Mouse (Mus musculus): ENCODE data around the gene Atp6v0a1.
"Not testable (repeated sequence)": the region's sequence is repeated elsewhere in the genome, so short reads cannot be mapped to it uniquely, and the experiment has no call there.

Atp6v0a1 gene

GRCm38 (mm10) chr11:100982087-100982486, 27.2 kb upstream of the Atp6v0a1 start:
- no peak for DNase-seq

- DNase-seq, result peak; percentile 77
Measured at GRCm38 (mm10) chr11:100983125-100983777, 26.0 kb upstream of the Atp6v0a1 start.

GRCm38 (mm10) chr11:100983778-100984131, 25.5 kb upstream of the Atp6v0a1 start:
- no peak for DNase-seq

- no peak for DNase-seq
Measured at GRCm38 (mm10) chr11:100985607-100986006, 23.6 kb upstream of the Atp6v0a1 start.

GRCm38 (mm10) chr11:100988674-100989073, 20.6 kb upstream of the Atp6v0a1 start:
- no peak for DNase-seq

- no peak for DNase-seq
Measured at GRCm38 (mm10) chr11:100989666-100990065, 19.6 kb upstream of the Atp6v0a1 start.

GRCm38 (mm10) chr11:100991027-100991534, 18.2 kb upstream of the Atp6v0a1 start:
- no peak for DNase-seq

GRCm38 (mm10) chr11:100993437-100993836, 15.8 kb upstream of the Atp6v0a1 start:
- no peak for DNase-seq

GRCm38 (mm10) chr11:100994233-100994632, 15.0 kb upstream of the Atp6v0a1 start:
- no peak for DNase-seq

- no peak for DNase-seq
Measured at GRCm38 (mm10) chr11:100994655-100995054, 14.6 kb upstream of the Atp6v0a1 start.

- DNase-seq, result no peak
Measured at GRCm38 (mm10) chr11:100996501-100996900, 12.8 kb upstream of the Atp6v0a1 start.

GRCm38 (mm10) chr11:100998836-100999235, 10.4 kb upstream of the Atp6v0a1 start:
- DNase-seq, result no peak

GRCm38 (mm10) chr11:100999254-100999653, 10.0 kb upstream of the Atp6v0a1 start:
- DNase-seq, result no peak

GRCm38 (mm10) chr11:101001875-101002552, 7.2 kb upstream of the Atp6v0a1 start:
- not testable (repeated sequence) for DNase-seq

GRCm38 (mm10) chr11:101003025-101003685, 6.1 kb upstream of the Atp6v0a1 start:
- no peak for DNase-seq

- peak; percentile 45 for DNase-seq
Measured at GRCm38 (mm10) chr11:101008206-101009045, 826 bp upstream of the Atp6v0a1 start.

- DNase-seq, result no peak
Measured at GRCm38 (mm10) chr11:101009888-101010784, 884 bp downstream of the Atp6v0a1 start.

- no peak for DNase-seq
Measured at GRCm38 (mm10) chr11:101011641-101012040, 2.4 kb downstream of the Atp6v0a1 start.

- DNase-seq, result peak; percentile 74
Measured at GRCm38 (mm10) chr11:101023371-101023770, 14.1 kb downstream of the Atp6v0a1 start.

- DNase-seq, result no peak
Measured at GRCm38 (mm10) chr11:101024001-101024400, 14.7 kb downstream of the Atp6v0a1 start.

GRCm38 (mm10) chr11:101027121-101027520, 17.9 kb downstream of the Atp6v0a1 start:
- DNase-seq, result no peak

- no peak for DNase-seq
Measured at GRCm38 (mm10) chr11:101029320-101029719, 20.1 kb downstream of the Atp6v0a1 start.
